Mouse (Mus musculus): ENCODE measurements around the gene Fam83b. TPM values are rescaled to one million over a fixed set of nuclear protein-coding genes. Genes with fewer than 3 reads are reported as not detected.

The Fam83b gene
- total and polyA plus RNA-seq, 3 experiments, result not detected

GRCm38 (mm10) chr9:76532403-76532802, 34.5 kb downstream of the Fam83b start:
- TF ChIP-seq ZNF384 (IDR thresholded peaks at IDR 0.05; ENCODE audit: low read depth, low read length) (no peak), CHD1 (IDR thresholded peaks at IDR 0.05; ENCODE audit: low read depth, low read length) (no peak), MYC (IDR thresholded peaks at IDR 0.05; ENCODE audit: low read depth, low read length) (no peak), TAL1 (IDR thresholded peaks at IDR 0.05; ENCODE audit: low read length) (no peak), POLR2AphosphoS5 (IDR thresholded peaks at IDR 0.05; ENCODE audit: borderline replicate concordance, low read depth, low read length) (no peak)
- no peak for DNase-seq (ENCODE audit: low read depth, low spot score)
- no peak overlapping the region for H3K4me3 ChIP-seq (ENCODE audit: control insufficient read depth in 1 of 2, insufficient read depth in 1 of 2, low read depth in 2 of 2, low read length in 2 of 2)

GRCm38 (mm10) chr9:76531368-76531767, 35.5 kb downstream of the Fam83b start:
- Histone ChIP-seq H3K79me2 (ENCODE audit: control insufficient read depth, insufficient read depth, low read length, poor library complexity) (no peaks in the 10 kb centered on the region), H3K9ac (ENCODE audit: control insufficient read depth, low read depth, low read length, poor library complexity, severe bottlenecking) (no peak overlapping the region), H3K4me1 (ENCODE audit: control insufficient read depth in 1 of 2, insufficient read depth in 2 of 2, low read length in 2 of 2) (no peaks in the 10 kb centered on the region), H3K27me3 (ENCODE audit: control insufficient read depth in 1 of 2, insufficient read depth in 2 of 2, low read length in 2 of 2) (no peaks in the 10 kb centered on the region), H3K27ac (ENCODE audit: control insufficient read depth, low read depth, low read length) (no peak overlapping the region), H3K4me3 (ENCODE audit: control insufficient read depth in 1 of 2, insufficient read depth in 1 of 2, low read depth in 2 of 2, low read length in 2 of 2) (no peak overlapping the region), H3K9me3 (replicated peaks; ENCODE audit: insufficient read depth, low read length) (no peaks in the 10 kb centered on the region), H3K36me3 (ENCODE audit: control insufficient read depth in 1 of 2, insufficient read depth in 2 of 2, low read length in 2 of 2) (no peaks in the 10 kb centered on the region)
- no peak for DNase-seq (ENCODE audit: low read depth, low spot score)
- TF ChIP-seq NELFE (IDR thresholded peaks at IDR 0.05; ENCODE audit: low read depth, low read length) (no peak), ZC3H11A (IDR thresholded peaks at IDR 0.05; ENCODE audit: low read depth, low read length) (no peak)

More at GRCm38 (mm10) chr9:76532403-76532802, 34.5 kb downstream of the Fam83b start:
- Histone ChIP-seq H3K9ac (ENCODE audit: control insufficient read depth, low read depth, low read length, poor library complexity, severe bottlenecking) (no peak overlapping the region), H3K27me3 (ENCODE audit: control insufficient read depth in 1 of 2, insufficient read depth in 2 of 2, low read length in 2 of 2) (no peaks in the 10 kb centered on the region), H3K79me2 (ENCODE audit: control insufficient read depth, insufficient read depth, low read length, poor library complexity) (no peaks in the 10 kb centered on the region), H3K9me3 (replicated peaks; ENCODE audit: insufficient read depth, low read length) (no peaks in the 10 kb centered on the region), H3K27ac (ENCODE audit: control insufficient read depth, low read depth, low read length) (no peak overlapping the region), H3K4me1 (ENCODE audit: control insufficient read depth in 1 of 2, insufficient read depth in 2 of 2, low read length in 2 of 2) (no peaks in the 10 kb centered on the region), H3K36me3 (ENCODE audit: control insufficient read depth in 1 of 2, insufficient read depth in 2 of 2, low read length in 2 of 2) (no peaks in the 10 kb centered on the region)

- Histone ChIP-seq H3K4me1 (ENCODE audit: control insufficient read depth in 1 of 2, insufficient read depth in 2 of 2, low read length in 2 of 2) (no peaks in the 10 kb centered on the region), H3K79me2 (ENCODE audit: control insufficient read depth, insufficient read depth, low read length, poor library complexity) (no peaks in the 10 kb centered on the region), H3K9me3 (replicated peaks; ENCODE audit: insufficient read depth, low read length) (no peaks in the 10 kb centered on the region), H3K27me3 (ENCODE audit: control insufficient read depth in 1 of 2, insufficient read depth in 2 of 2, low read length in 2 of 2) (no peaks in the 10 kb centered on the region), H3K9ac (ENCODE audit: control insufficient read depth, low read depth, low read length, poor library complexity, severe bottlenecking) (no peak overlapping the region), H3K4me3 (ENCODE audit: control insufficient read depth in 1 of 2, insufficient read depth in 1 of 2, low read depth in 2 of 2, low read length in 2 of 2) (no peak overlapping the region), H3K36me3 (ENCODE audit: control insufficient read depth in 1 of 2, insufficient read depth in 2 of 2, low read length in 2 of 2) (no peaks in the 10 kb centered on the region), H3K27ac (ENCODE audit: control insufficient read depth, low read depth, low read length) (no peak overlapping the region)
- DNase-seq (ENCODE audit: low read depth, low spot score), result no peak
- TF ChIP-seq TBP (IDR thresholded peaks at IDR 0.05; ENCODE audit: low read depth, low read length) (no peak), ZKSCAN1 (IDR thresholded peaks at IDR 0.05; ENCODE audit: low read depth, low read length) (no peak), GABPA (IDR thresholded peaks at IDR 0.05; ENCODE audit: low read depth, low read length) (no peak), POLR2AphosphoS2 (IDR thresholded peaks at IDR 0.05; ENCODE audit: low read length) (no peak), CHD1 (IDR thresholded peaks at IDR 0.05; ENCODE audit: low read depth, low read length) (no peak), RAD21 (IDR thresholded peaks at IDR 0.05; ENCODE audit: low read depth, low read length) (no peak), SIN3A (IDR thresholded peaks at IDR 0.05; ENCODE audit: low read length) (no peak), UBTF (IDR thresholded peaks at IDR 0.05; ENCODE audit: borderline replicate concordance, insufficient read depth, low read depth, low read length) (no peak), TAL1 (IDR thresholded peaks at IDR 0.05; ENCODE audit: low read length) (no peak), USF2 (IDR thresholded peaks at IDR 0.05; ENCODE audit: borderline replicate concordance in 1 of 2, insufficient read depth in 1 of 2, low read depth in 1 of 2, low read length in 2 of 2) (no peak), HCFC1 (IDR thresholded peaks at IDR 0.05; ENCODE audit: low read depth, low read length) (no peak)
Measured at GRCm38 (mm10) chr9:76525592-76525991, 41.3 kb downstream of the Fam83b start.

All from MEL (cell line).